Mouse (Mus musculus): Measurements from ENCODE around the gene Ints3.

- TF ChIP-seq POLR2A (IDR thresholded peaks at IDR 0.05; ENCODE audit: insufficient read depth, low read depth, low read length) (no peak), EP300 (IDR thresholded peaks at IDR 0.05; ENCODE audit: insufficient read depth, low read depth, low read length) (no peak), CTCF (IDR thresholded peaks at IDR 0.05) (no peak)
These were observed 75.5 kb downstream of the Ints3 start for GRCm38 (mm10) chr3:90357959-90358358.
